Mouse (Mus musculus) urinary bladder, adult 18-20 months (tissue): ENCODE data around the gene Ppp1r16b.
"Not testable (repeated sequence)": the region's sequence is repeated elsewhere in the genome, so short reads cannot be mapped to it uniquely, and the experiment has no call there.

Experiments used
- DNase-seq, 2 experiments: peaks; one replicate each; pipeline ENCODE4 v3.0.0; 2022; ENCODE audit warnings: low spot score in 2 of 2, mixed read lengths in 2 of 2

Gene Ppp1r16b

DNA sequence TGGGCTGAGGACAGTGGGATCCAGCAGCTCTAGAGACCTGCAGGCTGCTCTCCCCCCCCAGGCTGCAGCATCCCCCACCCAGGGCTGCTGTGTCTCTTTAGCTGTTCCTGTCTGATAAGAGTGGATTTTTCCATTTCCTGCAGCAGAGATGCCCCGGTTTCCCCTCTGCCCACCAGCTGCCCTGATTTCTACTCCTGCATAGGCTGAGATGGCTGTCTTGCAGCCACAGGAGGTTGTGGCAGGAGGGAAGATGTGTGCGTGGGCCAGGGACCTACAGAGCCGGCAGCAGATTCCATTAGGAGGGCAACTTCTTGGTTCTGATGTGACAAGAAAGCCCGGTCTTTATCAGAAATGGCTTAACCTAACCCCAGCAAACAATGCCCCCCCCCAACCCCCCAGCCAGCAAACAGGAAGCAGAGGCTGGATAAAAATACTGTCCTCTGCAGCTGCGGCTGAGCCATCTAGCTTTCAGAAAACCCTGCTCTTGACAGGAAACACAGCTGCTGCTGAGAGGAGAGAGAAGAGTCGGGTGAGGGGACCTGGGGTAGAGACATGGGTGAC, 57.9 kb downstream of the Ppp1r16b start:
- DNase-seq, result no peak

DNA sequence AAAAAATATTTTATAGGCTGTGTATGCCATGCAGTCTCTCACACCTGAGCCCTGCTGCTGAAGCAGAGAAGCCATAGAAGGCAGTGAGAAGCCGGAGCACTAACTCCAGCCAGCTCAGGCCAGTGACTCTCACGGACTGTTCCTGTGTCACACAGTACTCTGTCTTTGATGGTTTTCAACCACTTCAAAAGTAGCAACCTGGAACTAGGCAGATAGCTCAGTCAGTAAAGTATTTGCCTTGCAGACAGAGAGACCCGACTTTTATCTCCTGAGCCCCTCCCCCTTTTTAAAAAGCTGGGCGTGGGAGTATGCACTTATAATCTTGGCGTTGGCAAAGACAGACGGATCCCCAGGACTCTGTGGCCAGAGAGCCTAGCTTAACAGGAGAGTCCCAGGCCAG, 58.6 kb downstream of the Ppp1r16b start:
- DNase-seq, result no peak

DNA sequence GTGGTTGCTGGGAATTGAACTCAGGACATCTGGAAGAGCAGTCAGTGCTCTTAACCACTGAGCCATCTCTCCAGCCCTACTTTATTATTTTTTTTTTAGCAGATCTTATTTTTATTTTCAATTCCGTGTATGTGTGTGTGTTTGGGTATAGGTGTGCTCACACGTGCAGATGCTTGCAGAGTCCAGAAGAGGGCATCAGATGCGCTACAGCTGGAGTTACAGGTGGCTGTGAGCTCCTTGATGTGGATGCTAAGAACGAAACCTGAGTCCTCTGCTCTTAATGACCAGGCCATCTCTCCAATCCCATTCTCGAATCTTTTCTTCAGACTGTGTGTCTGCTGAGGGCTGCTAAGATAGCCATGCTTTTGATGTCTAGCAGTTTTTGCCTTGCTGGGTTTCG, 61.1 kb downstream of the Ppp1r16b start:
- no peak for DNase-seq

DNA sequence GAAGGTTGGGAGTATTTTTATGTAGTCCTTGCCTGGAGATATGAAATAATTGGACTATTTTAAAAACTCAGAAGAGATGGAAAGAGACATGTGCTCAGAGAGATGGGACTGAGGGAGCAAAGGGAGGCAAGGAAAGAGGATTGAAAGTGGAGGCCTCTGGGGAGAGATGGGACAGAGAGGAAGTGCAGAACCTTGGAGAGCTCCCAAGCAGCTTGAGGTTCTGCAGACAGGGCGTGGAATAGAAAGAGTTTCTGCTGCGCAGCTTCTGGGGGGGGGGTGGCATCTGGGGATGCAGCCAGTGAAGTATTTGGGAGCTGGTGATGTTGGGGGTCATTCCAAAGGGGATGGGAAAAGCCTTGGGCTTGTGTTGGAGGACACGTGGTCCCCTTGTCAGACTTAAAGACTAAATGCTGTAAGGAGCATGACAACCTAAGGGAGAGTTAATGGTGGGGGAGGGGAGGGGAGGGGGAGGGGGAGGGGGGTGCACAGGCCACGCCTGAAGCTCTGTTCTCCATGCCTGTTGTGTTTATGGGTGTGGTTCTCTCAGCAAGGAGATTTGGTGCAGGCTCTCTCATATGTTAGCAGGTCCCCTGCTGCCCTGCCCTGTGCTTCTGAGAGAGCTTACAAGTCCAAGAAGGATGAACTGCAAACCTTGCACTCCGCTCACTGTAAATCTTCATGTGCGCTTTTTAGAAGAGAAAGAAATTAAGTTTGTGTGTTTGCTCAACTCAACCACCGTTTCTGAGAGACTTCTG, 63.0 kb downstream of the Ppp1r16b start:
- DNase-seq, result no peak

DNA sequence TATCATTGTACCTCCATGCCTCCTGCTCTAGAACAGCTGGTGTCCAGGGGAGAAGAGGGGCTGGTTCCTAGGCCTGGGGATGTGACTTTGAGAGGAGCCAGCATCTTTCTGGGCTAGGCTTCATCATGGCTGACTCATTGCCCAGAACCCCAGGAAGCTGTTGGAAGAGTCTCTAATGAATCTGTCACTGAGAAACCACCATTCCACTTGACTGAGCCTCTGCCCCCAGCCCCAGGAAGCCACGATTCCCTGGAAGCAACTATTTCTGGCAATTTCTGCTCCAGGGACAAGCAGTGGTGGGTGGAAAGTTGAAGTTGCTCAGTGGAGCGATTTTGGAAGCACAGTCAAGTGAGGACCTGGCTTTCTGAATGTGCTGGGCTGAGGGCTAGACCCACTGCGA, 65.7 kb downstream of the Ppp1r16b start:
- DNase-seq, result no peak

DNA sequence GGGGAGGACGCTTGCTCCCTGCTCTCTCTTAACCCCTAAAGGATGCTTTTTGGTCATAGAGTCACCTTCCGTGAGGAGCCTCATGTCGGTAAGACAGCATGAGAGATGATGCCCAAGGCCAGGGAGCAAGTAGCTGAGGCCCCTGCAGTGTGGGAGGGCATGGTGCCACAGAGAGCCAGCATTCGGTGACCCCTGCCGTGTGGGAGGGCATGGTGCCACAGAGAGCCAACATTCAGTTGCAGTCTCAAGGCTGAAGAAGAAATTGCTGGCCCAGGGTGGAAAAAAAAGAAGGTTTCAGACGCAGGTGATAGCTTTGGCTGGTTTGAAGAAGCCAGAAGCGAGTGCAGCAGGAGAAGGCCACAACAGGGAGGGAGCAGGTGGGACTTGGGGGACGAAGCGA, 67.3 kb downstream of the Ppp1r16b start:
- DNase-seq, result no peak

DNA sequence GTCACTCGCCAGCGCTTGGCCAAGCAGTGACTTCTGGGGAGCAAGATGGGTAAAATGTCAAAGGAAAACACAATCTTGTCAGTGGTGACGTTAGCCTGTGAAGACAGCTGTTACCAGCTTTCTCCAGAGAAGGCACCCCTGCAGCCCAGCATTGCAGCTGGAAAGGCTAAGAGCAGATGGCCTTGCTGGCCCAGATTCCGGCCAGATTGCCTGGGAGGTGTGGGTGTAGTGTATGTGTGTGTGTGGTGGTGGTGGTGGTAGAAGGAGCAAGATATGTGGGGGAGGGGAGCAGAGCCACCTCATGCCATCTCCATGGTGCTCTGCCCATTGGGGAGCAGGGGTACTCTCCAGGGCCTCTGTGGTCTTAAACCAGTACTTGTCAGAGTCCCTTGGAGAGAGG, 67.9 kb downstream of the Ppp1r16b start:
- no peak for DNase-seq

DNA sequence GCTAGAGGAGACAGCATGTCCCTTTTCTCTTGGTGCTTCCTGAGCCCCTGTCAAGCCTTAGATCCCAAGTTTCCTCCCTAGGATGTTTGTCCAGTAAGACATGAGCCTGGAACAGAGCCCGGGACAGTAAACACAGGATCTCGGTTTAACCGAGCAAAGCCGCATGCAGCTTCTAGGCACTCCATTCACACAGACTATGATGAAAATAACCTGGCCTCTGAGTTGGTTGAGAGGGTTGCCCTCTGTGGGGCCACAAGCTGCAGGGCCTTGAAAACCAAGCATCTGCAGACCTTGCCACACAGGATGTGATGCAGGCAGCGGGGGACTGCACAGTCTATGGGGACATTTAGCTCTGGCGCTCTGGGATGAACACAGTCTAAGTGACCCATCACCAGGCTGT, 68.7 kb downstream of the Ppp1r16b start:
- no peak for DNase-seq

DNA sequence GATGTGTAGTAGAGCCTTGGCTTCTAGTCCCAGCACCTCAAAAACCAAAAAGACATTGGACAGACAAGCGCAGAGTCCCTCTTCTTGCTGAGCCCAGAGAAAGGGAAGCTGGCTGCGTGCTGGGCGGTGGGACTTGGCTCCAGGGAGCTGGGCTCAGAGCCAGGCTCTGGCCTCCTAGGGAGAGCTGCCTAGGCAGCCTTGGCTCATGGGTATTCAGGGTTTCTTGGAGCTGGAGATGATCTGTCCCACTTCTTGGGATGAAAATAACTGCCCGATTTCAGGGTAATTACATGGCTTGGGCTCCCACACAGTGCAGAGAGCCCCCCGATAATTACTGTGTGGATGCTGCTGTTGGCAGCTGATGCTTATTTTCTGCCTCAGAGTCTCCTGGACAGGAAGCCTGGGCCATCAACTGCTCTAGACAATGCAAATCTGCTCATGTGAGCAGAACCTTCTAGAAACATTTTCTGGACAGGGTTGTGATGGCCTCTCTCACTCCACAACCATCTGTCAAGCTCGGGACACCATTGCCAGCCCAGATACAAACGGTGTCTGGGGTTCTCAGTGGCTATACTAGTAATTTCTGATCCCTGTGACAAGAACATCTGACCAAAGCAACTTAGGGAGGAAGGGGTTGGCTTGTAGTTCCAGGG, 69.4 kb downstream of the Ppp1r16b start:
- DNase-seq, result no peak

DNA sequence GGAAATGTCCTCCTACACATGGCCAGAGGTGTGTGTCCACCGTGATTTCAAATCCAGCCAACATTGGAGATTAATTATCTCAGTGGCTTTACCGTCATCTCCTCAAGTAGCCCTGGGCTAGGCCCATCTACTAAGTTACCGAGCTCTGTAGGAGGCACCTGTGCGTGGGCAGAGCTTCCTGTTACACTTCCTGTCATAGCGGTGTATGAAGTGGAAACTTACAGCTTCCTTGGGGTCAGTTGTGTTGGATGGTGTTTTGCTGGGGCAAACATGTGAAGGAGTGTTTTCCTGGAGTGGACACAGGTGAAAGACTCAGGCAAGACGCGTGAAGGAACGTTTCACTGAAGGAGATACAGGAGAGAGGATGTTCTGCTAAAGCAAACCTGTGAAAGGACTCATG, 70.1 kb downstream of the Ppp1r16b start:
- DNase-seq, result no peak

DNA sequence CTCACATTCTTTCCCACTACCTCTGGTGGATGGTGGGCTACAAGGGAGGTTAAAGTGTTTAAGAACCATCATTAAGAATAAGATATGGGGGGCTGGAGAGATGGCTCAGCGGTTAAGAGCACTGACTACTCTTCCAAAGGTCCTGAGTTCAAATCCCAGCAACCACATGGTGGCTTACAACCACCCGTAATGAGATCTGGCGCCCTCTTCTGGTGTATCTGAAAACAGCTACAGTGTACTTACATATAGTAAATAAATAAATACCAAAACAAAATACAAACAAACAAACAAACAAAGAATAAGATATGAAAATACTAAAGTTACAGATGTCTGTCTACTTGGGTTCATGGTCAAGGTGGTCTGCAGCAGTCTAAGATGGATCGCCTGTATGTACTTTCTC, 71.0 kb downstream of the Ppp1r16b start:
- not testable (repeated sequence) for DNase-seq

DNA sequence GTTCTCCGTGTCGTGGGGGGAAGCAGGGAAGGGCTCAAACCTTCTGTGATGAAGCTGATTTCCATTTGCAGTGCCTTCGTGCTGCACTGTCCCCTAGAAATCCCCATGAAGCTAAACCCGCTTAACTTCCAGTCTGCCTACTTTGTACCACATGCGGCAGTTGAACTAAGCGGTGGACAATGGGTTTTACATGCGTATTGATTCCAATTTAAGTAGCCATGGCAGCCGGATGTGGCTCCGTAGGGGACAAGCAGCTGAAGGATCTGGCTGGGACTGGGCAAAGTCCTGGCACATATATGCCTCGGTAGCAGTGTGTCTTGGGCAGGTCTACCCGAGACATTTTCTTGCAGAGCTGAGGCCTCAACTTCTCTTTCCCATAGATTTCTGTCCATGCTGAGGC, 73.4 kb downstream of the Ppp1r16b start:
- no peak for DNase-seq

DNA sequence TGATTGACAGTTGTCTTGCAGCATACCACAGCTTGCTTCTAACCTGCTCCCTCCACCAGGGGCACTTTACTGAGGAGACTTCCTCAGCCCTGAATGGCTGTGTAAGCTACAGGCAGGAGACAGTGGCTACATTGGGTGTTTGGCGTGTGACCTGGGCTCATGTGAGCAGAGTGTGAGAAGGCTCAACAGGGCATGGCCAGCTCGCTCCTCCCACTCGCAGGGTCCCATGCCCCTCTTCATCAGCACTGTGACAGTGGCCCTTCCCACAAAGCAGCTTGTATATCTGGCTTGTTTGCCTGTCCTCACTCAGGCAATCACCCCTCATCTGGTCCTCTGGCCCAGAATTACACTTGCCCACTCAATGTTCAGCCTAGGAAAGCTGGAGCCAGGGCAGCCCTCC, 73.9 kb downstream of the Ppp1r16b start:
- no peak for DNase-seq

DNA sequence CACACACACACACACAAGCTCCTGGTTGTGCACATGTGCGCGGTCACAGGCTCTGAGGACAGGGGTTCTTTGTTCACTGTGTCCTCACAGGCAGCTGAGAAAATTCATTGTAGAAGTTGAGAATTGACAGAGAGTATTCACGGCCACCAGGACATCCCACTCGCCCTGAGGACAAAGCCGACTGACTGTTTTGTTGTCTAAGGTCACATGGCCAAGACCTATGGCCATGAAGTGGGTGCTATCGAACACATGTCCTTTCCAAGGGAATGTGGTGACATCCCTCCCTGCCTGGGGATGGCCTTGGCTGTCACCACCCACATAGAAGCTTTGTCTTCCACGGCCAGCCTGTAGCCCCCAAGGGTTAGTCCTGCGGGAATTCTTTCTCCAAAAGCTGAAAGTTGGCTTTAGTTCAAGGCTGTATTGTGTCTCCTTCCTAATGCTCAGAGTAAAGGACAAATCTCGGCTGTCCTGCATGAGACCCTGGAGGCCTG, 75.9 kb downstream of the Ppp1r16b start:
- DNase-seq, result no peak

DNA sequence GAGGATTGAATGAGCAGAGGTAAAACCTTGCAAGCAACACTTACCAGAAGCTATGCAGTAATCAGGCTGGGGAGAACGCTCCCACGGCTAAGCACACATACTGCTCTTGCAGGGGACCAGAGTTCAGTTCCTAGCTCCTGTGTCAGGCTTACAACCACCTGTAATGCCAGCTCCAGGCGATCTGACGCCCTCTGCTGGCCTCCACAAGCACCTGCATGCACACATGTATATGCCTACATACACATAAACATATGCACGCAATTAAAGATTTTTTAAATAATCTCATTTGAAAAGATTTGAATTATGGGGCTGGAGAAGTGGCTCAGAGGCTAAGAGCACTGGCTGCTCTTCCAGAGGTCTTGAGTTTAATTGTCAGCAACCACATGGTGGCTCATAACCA, 77.2 kb downstream of the Ppp1r16b start:
- no peak for DNase-seq

DNA sequence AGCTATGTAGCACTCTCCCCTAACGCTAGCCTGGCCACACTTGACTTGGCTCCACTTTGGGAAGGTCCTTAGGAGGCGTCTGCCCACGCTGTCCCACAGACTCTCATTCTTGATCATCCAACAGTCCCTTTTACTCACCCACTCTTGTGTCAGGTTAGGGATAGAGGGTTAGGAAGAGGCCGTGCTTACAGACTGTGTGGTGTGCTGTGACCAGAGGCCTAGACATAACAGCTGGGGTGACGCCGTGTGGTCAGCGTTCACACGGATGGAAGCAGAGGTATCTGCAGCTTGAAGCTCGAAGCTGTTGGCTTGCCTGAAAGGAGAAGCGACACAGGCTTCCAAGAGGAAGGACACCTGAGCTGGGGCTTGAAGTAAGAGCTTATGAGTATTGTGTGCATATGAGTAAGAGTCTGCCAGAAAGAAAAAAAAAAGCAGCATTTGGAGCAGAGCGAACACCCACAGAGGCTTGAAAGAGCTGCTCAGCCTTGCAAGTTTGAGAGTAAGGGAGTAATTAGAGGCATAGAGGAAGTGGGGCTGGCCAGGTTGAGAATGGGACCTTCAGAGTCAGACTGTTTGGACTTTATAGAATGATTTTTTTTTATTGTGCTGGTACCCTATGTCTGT, 78.4 kb downstream of the Ppp1r16b start:
- no peak for DNase-seq

DNA sequence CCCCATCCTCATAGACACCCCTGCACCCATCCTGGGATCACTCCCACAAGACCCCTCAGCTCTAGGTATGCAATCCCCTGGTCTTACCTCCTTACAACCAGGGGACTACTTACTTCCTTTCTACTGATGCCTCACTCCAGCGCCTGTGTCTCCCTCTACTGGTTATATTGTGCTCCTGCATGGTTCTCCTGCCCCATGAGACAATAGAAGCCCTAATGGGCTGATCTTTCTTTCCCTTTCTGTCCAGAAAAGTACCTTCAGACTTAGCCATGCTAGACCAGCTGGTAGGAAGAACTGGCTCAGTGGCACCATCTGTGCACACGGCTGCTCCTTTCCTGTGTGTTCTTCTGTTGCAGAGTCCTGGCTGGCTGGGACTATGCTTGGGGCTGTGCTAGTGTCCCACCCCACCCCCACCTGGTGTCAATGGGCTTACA, 79.9 kb downstream of the Ppp1r16b start:
- DNase-seq, result no peak

DNA sequence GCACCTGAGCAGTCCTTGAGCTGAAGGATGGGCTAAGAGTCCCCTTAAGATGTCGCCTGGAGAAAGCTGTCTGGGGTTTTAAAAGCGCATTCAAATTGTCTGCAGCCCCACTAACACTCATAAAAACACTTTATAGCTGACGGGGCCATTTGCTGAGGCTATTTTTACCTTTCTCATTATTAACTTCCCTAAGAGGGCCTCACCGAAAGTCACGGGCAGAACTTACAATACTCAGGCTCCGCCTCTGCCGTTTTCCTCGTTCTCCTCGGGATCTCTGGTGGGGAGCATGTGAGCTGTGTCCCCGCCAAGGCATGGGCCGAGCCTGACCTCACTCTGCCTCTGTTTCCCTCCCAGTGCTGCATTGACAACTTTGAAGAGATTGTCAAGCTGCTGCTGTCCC, 81.0 kb downstream of the Ppp1r16b start:
- DNase-seq, result no peak

DNA sequence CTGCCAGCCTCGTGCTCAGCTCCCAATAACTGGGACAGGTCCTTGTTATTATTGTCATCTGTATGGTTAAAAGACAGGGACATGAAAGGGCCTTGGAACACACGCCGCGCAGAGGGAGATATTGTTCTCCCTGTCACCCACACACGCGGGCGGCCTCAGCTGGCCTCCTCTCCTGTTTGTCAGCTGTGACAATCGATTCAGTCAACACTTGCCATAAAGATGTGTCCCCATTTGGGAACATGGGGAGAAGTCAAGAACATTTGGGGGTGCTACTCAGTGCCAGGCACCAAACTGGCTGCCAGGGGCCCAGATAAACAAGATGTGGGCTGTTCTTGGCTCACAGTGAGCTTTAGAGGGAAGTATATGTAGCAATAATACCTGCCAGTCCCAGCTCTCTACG, 84.2 kb downstream of the Ppp1r16b start:
- DNase-seq, result no peak

DNA sequence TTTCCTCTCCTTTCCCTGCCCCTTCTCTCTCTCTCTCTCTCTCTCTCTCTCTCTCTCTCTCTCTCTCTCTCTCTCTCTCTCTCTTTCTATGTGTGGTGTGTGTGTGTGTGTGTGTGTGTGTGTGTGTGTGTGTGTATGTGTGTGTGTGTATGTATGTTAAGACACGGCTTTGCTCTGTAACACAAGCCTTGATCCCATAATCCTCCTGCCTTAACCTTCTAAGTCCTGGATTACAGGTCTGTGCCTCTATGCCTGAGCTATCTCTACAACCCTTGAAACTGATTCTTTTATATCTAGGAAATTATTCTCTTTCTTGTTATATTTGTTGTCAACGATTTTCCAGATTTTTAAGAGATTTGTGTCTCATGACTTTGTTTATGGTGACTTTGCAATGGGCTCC, 95.0 kb downstream of the Ppp1r16b start:
- no peak for DNase-seq

DNA sequence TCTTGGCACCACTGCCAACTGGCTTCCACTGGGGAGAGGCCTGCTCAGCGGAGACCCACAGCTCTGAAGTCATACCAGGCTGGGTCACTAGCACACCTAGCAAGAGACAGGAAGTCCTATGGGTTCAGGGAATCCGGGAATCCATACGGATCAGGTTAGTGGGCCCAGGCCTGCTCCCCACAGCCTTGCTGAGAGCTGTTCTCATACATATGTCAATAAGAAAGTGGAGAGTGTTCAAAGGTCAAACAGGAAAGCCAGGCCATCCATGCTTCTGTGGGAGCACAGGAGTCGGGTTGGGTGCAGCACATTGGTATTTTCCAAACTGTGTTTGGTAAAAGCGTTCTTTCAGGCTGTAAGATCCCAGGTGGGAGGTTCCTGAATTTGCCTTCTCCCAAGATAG, 97.1 kb downstream of the Ppp1r16b start:
- DNase-seq, result no peak

DNA sequence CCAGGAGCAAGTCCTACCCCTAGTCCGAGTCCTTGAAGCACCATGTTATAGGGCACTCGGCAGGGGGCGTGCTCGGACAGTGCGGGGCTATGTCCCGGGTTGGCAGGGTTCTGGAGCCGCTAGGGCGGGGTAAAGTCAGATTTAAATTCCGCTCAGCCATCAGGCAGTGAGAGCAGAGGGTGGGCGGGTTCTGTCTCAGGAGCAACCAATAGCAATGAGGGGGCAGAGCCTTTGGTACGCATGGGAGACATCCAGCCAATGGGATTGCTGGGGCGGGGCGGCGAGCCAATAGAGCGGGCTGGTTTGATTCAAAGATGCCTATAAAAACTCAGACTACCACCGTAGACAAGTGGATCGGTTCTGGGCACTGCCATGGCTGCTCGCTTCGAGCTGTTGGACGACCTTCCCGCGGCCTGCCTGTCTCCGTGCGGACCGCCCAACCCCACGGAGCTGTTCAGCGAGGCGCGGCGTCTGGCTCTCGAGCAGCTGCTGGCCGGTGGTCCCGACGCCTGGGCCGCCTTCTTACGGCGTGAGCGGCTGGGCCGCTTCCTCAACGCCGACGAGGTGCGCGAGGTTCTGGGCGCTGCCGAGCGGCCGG, 102.6 kb downstream of the Ppp1r16b start, which contains the start of gene Fam83d:
Gene Fam83d (plus strand): TSS at position 352 of the 598 bp plus-strand sequence.
- DNase-seq, result peak; percentile 89 to 93
